Mouse (Mus musculus): Measurements from ENCODE around the gene Tmem169. TPM values are rescaled to one million over a fixed set of nuclear protein-coding genes. Genes with fewer than 3 reads are reported as not detected.

Tmem169 gene
- total RNA-seq, 1 experiment from 2014 or later: 1.1 TPM

DNA sequence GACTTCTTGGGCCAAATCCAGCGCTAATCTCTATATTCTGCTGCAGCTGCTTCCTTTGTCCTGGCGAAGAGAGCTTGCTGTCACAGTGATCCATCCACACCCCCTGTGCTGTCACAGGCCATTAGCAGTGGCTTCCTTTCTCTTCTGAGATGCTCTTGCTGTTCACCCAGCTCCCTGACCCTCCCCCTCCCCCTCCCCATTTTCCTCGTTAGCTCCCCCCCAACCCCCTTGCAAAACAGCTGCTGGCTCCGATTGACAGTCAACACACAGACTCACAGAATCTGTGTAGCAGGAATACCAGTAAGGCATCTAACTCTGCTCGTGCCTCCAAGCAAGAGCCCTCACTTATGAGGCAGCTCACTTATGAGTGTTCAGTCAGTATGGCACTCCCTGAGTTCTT, 2.7 kb downstream of the Tmem169 start:
- no peak for DNase-seq

DNA sequence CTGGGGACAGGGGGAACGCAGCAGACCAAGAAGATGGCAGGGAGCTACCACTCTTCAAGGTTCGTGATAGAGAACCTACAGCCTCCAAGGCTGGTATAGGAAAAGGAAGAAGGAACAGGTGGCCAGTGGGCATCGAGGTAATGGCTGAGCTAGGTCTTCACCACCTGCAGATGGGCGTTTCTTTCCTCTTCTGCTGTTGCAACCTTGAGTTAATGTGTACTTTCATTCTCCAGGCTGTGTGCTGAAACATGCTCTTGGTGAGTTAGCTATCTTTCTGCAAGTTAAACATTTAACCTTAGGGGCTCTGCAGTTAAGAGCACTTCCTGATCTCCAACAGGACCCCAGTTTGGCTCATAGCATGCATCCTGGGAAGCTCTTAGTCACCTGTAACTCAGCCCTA, 3.7 kb downstream of the Tmem169 start:
- DNase-seq: no peak

DNA sequence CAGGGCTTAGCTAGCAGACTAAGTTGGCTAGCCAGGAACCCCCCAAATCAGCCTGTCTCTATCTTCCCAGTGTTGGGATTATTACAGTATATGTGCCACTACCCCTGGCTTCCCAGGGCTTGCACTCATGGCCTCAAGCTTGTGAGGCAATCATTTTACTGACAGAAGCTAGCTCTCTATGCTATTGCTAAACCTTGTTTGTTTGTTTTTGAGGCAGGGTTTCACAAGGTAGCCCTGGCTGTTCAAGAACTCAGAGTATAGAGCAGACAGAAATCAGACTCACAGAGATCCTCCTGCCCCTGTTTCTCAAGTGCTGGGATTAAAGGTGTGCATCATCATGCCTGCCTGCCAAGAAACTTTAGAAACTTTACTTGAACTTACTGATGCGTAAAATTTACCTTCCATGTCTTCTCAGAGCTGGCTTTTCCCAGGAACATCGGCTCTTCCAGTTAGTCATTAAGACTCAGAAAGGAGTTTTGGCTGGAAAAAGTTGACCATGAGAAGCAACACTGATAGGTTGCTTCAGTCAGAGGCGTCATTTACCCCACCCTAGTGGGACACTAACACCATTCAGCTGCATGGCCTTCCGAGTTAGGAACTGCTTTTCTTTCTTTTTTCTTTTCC, 4.5 kb downstream of the Tmem169 start:
- no peak for DNase-seq

DNA sequence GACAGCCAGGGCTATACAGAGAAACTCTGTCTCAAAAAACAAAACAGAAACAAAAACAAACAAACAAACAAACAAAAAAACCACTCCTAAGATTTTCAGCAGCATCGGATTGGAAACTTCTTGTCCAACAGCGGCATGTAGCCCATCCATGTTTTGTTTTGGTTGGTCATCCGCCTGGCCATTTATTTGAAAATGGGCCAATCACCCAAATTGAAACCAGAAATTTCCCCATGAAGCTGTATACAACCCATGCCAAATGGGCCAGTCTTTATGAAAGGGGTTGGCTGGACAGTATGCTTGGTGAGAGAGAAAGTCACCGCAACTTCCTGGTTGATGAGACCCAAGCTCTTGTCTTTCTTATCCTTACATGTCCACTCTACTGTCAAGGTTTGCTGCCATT, 6.7 kb downstream of the Tmem169 start:
- no peak for DNase-seq

DNA sequence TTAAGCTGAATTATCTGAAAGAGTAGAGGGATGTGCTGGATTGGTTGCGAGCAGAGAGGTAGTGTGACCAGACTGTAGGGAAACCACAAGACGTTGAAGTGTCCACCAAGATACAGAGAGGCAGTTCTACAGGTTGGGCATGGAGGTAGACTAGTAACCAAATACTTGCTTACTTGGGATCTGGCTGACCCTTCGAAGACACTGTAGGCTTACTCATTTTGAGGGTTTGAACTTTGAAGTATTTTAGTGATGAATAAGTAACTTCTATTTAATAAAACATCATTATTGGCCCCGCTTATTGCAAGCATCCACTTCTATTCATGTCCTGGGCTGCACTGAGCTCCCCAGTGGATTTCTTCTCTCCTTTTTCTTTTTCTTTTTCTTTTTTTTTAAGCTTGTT, 7.3 kb downstream of the Tmem169 start:
- no peak for DNase-seq

DNA sequence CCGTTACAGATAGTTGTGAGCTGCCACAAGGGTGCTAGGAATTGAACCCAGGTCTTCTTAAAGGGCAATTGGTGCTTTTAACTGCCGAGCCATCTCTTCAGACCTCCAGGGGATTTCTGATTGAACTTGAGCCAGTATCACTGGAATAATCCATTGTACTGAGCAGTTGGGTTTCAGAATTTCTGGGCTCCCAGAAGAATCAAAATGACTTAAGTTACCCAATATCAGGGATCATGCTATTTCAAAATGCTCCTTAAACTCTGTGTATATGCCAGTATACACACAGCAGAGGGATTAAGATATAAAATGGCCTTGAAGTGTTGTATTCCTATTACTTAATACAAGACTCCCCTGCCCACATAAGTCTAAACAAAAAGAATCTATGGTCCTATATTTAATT, 7.8 kb downstream of the Tmem169 start:
- DNase-seq: no peak

DNA sequence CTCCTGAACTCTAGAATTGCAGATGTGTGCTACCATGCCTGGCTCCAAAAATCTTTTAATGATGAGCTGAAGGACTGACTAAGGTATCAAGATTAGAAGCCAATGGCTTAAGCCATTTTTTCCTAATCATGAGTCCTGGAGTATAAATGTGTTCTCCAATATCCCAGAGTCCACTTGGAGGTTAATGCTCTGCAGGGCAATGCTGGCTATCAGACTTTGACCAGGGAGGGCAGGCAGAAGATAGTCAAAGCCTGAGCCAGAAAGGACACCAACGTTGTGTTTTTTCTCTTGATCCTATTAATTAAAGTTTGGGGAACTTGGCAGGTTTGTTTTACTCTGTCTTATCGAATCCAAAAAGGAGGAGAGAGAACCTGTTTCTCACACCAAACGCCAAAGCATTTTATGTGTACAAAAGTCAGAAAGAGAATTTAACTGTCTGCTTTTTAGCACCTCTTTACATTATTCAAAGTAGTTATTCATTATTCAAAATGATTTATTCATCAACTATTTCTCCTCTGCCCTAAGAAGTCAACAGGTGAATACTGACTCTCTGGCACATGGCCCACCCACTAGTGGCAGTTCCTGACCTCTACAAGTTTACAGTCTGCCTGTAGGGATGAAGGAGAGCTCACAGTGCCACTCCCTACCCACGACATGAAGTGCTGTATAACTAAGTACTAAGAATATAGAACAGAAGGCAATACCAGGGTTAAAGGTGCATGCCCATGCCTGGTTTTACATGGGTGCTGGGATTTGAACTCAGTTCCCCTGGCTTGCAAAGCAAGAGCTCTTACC, 9.9 kb downstream of the Tmem169 start:
- DNase-seq: no peak

DNA sequence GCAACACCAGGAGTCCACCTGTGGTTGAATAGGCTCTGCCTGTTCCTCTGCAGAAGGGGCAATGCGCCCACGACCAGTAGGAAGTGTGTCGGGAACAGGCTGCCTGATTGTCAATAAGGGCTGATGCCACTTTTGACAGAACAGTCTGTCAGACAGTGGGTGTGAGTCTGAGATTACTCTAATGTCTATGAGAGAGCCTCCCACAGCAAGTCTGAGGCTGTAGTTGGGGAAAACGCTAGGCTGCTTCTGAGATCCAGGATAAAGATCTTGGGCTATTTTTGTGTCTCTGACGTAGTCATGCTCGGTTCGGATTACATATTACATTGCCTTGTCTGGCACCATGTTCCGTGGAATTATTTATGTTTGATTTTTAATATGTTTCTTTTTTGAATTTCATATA, 11.6 kb downstream of the Tmem169 start:
- DNase-seq: no peak

DNA sequence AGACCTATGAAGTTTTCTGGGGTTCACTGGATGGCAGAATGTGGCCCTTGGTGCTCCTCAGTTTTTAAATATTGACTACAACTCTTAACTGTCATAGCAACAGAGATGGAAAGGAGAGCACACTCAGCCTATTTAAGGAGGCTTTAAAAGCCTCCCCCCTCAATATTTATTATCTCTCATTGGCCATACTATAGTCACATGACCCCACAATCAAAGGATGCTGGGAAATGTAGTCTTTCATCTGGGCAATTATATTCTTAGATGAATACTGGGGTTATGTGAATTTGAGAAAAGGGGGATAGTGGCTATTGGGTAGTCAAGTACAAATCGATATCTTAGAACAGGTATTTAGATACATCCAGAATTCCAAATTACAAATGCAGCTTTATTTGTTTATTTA, 17.7 kb downstream of the Tmem169 start:
- DNase-seq: no peak

DNA sequence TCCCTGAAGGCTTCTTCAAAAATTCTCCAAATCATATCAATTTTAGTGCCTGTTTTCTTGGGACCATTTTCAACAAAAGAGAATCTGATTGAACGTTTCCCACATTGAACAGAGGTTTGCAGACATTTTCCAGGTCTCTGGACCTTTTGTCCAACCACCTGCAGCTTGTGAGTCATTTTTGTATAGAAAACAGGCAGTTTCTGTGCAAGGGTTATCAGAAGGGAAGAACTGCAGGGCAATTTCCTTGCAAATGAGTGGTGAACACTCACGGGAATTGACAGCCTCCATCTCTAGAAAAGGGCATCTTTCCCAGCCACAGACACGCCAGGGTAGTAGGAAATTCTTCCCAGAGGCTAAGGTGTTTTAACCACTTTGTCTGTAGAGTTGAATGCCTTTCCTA, 22.1 kb downstream of the Tmem169 start:
- DNase-seq: no peak

DNA sequence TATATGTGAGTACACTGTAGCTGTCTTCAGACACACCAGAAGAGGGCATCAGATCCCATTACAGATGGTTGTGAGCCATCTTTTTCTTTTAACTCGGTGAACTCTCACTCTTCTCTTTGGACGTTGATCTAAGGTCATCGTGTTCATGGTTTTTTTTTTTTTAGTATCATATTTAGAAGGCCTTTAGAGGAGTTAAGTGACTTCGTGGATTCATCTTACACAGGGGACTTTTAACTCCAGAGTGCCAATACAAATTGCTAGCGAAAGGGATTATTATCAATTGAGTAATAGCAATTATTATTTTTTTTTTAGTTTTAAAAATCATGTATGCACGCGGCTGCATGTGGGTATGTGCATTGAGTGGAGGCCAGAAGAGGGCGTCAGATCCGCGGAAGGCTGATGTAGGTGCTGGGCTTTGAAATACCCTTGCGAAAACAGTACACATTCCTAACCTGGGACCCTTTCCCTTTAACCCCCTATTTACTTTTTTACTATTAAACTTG, 22.6 kb downstream of the Tmem169 start:
- peak; percentile 15 for DNase-seq

DNA sequence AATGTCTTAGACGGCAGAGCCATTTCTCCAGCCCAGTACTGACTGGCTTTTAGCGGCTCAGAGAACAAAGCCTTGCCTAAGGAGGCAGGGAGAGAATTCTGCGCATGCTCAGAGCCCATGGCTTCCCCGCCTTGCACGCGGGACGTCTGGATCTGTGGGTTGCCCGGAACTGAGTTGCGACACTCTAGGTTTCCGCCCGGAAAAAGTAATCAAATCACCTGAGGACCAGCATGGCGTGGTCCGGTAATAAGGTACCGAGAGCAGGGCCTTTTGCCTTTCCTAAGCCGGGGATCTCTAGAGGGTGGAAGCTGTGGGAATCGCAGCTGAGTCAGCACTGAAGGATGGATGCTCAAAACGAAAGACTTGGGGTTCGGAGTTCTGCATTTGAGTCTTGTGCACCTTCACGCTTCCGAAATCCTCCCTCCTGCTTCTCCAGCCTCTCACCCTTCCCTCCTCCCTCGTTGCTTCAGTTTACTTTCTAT, 23.2 kb downstream of the Tmem169 start, which contains the start of gene Xrcc5:
Gene Xrcc5 (plus strand): TSS at position 105 of the 482 bp plus-strand sequence.
- peak; percentile 88 for DNase-seq

DNA sequence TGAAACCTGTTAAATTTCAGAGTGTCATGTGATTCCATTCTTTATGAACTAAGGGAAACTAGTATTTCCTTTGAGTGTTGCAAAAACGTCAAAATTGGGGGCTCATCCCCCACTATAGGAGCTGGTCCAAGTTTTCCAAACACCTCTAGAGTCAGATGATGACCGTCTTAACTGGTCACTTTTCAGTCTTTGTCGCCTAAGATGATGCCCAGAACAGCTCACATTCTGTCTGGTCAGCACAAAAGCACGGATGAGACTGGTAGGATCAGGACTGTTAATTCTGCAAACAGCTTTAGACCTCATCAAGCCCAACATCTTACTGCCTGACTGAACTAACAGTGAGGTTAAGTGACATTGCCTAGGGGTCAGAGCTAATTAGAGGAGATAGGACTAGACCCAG, 24.8 kb downstream of the Tmem169 start:
- DNase-seq: no peak

DNA sequence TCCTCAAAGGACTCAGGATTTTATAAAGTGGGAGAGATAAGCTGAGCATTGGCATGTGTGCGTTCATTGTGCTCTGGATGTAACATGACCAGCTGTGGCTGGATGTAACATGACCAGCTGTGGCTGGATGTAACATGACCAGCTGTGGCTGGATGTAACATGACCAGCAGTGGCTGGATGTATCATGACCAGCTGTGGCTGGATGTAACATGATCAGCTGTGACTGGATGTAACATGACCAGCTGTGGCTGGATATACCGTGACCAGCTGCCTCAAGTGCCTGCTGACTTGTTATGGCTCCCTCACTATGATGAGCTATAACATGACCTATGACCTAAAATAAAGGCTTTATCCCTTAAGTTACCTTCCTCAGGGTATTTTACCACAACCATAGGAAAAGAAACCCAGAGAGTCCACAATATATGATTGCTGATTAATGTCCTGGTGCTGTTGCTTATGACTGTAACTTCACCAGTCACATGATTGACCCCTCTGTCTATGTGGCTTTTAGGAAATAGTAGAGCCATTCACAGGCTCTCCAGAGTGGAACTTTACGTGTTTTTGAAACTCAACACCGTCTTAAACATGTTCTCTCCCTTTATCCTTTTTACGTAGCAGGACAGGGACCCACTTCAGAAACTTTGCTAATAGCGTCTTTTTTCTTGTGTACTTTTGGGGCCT, 25.7 kb downstream of the Tmem169 start:
- DNase-seq: no peak

DNA sequence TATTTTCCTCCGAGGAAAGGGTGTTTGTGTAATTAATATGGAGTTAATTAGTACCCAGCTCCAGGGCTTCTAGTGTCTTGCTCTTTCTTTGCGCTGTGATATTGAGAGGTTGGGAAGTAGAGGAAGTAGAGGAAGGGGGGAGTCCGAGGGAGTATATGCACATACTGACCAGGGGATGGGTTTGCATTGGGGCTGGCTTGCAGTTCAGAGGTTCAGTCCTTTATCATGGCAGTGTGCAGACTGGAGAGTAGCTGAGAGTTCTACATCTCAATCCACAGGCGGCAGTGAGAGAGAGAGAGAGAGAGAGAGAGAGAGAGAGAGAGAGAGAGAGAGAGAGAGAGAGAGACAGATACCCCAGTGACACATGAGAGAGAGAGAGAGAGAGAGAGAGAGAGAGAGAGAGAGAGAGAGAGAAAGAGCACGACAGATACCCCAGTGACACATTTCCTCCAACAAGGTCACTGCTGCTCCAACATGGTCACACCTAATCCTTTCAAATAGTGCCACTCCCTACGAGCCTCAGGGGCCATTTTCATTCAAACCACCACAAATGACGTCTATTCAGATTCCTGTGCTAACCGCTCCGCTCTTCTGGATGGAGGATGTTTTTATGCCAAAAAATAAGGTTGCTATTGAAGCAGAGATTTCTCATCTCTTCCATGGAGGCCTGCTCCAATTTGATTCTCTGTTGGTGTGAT, 28.7 kb downstream of the Tmem169 start:
- DNase-seq: no peak

DNA sequence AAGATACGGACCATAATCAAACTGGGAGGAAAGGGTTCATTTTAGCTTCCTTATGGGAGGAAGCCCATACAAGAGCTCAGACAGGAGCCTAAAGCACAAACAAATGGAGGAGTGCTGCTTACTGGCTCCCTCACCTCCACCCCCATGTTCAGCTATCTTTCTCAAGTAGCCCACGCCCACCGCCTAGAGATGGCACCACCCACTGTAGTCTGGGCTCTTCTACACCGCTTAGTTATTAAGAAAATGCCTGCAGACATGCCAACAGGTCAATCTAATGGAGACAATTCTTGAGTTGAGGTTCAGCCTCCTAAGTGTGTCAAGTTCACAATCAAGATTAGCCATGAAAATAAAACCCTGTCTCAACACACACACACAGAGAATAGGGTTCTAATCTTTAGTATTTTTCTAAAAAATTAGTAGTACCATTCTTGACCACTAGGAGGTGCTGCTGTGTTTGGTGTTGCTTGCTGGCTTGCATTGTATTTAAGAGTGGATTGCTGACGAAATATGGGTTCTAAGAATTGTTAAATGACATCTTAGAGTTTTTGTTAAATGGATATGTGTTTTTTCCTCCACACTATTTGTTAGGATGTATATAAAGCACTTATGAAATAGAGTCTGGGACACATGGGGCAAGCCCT, 29.4 kb downstream of the Tmem169 start:
- no peak for DNase-seq

DNA sequence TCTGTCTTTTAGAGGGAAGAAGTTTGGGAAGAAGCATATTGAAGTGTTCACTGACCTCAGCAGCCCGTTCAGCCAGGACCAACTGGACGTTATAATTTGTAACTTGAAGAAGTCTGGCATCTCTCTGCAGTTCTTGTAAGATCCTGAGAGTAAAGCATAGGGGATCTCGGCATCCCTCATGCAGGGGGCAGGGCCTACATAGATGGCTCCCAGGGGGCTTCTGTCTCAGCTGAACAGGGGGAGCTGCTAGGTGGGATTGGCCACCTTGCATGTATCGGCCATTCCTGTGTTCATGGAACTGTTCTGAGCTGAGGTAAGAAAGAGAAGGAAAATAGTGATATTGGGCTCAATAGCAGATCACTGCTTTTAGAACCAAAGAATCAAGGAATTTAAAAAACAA, 31.3 kb downstream of the Tmem169 start:
- DNase-seq: no peak

DNA sequence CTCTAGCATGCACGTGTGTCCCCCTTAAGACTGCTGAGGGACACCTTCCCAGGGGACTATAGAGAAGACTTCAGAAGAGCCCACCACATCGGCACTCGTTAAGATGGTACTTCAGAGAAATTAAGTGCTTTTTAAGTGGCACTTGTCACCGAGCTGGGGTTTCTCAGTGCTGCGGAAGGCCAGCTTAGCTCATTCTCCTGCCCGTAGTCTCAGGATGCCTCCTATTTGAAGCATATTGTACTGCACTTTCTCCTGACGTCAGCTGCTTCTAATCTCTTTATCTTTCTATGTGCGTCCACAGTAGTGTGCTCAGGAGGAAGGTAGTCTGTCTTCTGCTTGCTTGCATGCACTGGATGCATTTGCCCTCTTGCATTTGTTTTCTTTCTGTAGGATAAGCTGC, 32.2 kb downstream of the Tmem169 start:
- DNase-seq: no peak

DNA sequence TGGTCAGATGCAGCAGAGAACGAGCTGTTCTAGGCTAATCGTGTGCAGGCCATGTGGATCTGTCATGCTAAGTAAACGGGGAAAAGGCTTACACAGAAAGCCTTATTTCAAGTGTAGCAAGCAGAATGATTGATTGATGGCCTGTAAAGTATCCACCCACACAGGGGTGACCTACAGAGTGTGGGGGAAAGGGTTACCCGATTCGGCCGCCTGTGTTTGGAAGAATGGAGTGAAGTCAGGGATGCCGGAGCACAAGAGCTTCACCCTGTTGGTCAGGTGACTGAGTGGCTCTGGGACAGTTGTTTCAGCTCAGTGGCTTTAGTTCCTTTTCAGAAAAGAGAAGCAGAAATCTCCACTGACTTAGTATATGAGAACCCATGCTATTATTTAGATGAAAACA, 32.7 kb downstream of the Tmem169 start:
- DNase-seq: no peak

DNA sequence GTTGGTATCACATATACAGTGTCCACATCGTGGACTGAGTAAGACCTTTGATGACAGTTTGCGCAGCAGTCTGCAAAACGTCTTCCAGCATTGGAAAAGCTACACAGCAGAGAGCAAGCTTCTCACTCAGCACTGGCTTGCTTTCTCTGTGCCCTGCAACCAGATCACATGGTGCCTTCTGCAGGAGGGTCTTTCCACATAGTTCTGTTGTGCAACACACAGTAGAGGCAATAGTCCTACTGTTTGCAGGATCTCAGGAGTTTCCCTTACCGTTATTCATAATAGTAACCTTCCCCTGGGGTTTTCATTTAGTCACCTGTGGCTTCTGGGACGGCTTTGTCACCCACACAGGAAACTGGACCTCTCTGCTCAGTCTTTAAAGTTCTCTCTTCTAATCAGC, 36.6 kb downstream of the Tmem169 start:
- DNase-seq: no peak

DNA sequence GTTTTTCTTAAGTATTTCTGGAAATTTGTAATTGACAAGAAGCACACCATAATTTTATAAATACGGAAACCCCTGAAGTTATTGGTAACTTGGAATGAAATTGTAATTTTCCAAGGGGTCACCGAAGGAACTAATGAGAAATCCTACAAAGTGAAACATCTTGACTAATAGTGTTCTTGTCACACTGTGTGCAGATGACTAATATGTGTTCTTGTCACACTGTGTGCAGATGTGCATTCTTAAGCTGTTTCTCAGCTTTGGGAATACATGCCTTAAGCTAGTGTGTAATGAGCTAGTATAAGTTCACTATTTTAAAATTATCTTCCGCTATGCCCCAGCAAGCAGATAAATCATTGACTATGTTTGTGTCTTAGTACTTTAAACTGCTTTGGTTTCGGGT, 39.1 kb downstream of the Tmem169 start:
- DNase-seq: no peak
